Mouse (Mus musculus) thymus, adult 2 months (tissue): ENCODE measurements around the gene Inpp5f. TPM values are rescaled to one million over a fixed set of nuclear protein-coding genes. Genes with fewer than 3 reads are reported as not detected.
A peak's percentile ranks its signal among the peaks of the same experiment; 100 is the strongest.
"Not testable (repeated sequence)": the region's sequence is repeated elsewhere in the genome, so short reads cannot be mapped to it uniquely, and the experiment has no call there.

Experiments used
- DNase-seq: peaks from one replicate; pipeline ENCODE4 v3.0.0; 2021
- H3K27ac ChIP-seq: fragments of 200-500 bp; 2 replicates; pipeline ENCODE4 v1.5.1; 2012; ENCODE audit warnings: low read length, control low read depth; ENCODE audit not compliant: control insufficient read depth, insufficient read depth
- H3K27me3 ChIP-seq: fragments of 200-500 bp; 2 replicates; pipeline ENCODE4 v1.6.1; 2012; ENCODE audit warnings: mild to moderate bottlenecking, low read length, moderate library complexity, mixed read lengths; ENCODE audit not compliant: control insufficient read depth, insufficient read depth
- H3K36me3 ChIP-seq: fragments of 200-500 bp; 2 replicates; pipeline ENCODE4 v1.6.1; 2012; ENCODE audit warnings: mild to moderate bottlenecking, low read length, moderate library complexity; ENCODE audit not compliant: control insufficient read depth, insufficient read depth
- H3K4me1 ChIP-seq: fragments of 200-500 bp; replicated peaks from 2 replicates; pipeline ENCODE4 v1.6.1; 2012; ENCODE audit warnings: low read length; ENCODE audit not compliant: control insufficient read depth, insufficient read depth
- H3K4me3 ChIP-seq: fragments of 200-500 bp; 2 replicates; pipeline ENCODE4 v1.5.1; 2012; ENCODE audit warnings: mild to moderate bottlenecking, low read length, control low read depth, moderate library complexity; ENCODE audit not compliant: control insufficient read depth, insufficient read depth
- CTCF ChIP-seq: fragments of 200-500 bp; IDR thresholded peaks from 2 replicates; pipeline ENCODE4 v1.5.1; 2012; ENCODE audit warnings: mild to moderate bottlenecking, control low read depth, low read length, moderate library complexity, borderline replicate concordance; ENCODE audit not compliant: control insufficient read depth, poor library complexity, insufficient read depth; ENCODE audit errors: extremely low read depth
- POLR2A ChIP-seq: fragments of 200-500 bp; IDR thresholded peaks from 2 replicates; pipeline ENCODE4 v1.6.1; 2012; ENCODE audit warnings: mild to moderate bottlenecking, low read length, control low read depth, moderate library complexity; ENCODE audit not compliant: control insufficient read depth, poor library complexity, insufficient read depth; ENCODE audit errors: extremely low read depth
- WGBS: fragments of 180-500 bp; shearing (Covaris S2); methylation state at CpG from one replicate; pipeline ENCODE4 v1.1.7; 2018; 5-methylcytosine and 5-hydroxymethylcytosine counted together
- polyA plus RNA-seq: library from polyadenylated mRNA; depleted of rRNA; stranded (reverse); fragments of >200 nt; gene quantifications from 2 replicates; pipeline ENCODE4 v1.2.3, GENCODE M21; 2012

The Inpp5f gene
- polyA plus RNA-seq, 1 experiment = 3.8 TPM

DNA sequence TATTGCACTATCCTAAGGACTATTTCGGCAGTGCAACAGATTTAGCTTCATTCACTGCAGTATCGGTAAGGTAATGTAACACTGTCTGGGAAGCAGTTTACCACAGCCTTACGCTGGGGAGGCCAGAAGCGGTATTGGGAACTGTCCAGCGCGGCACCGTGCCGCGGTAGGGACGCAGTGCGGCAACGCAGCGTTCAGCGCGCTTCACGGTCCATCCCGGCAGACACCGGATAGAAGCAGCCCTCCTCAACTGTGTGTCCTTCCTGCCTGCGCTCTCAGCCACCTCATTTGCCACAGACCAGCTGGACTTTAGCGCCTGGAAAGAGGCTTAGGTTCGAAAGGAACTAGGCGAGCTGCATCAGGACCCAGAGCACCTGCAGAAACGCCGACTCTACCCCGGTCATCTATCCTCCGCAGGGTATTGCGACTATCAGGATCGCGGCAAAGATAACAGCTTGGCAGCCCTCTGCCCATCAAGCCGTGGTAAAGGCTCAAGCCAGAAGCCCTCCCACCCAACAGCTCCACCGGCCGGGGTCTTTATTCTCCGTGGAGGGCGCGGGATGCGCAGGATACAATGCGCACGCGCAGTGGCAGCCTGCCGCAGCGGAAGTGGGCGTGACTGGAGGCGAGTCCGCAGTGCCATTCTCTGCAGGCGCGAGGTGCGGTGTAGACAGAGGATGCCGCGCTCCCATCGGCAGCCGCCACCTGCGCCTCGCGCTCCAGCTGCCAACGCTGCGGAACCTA lies 76.9 kb downstream of the Inpp5f start:
- DNase-seq = peak; percentile 78
- no peak for TF ChIP-seq POLR2A
- 0 out of 2 replicates have a peak, but pooled peaks have one; percentile 17 for TF ChIP-seq CTCF
- no peak overlapping the region for H3K27ac ChIP-seq
- 61% methylated on average over 56 of the region's 56 CpGs for WGBS
- H3K4me3 ChIP-seq = peak overlapping the region; percentile 49
- H3K36me3 ChIP-seq = no peaks in the 10 kb centered on the region
- no peaks in the 10 kb centered on the region for H3K27me3 ChIP-seq
- H3K4me1 ChIP-seq = 0 out of 2 replicates have a peak, but pooled peaks cover 2% of the 10 kb centered on the region

DNA sequence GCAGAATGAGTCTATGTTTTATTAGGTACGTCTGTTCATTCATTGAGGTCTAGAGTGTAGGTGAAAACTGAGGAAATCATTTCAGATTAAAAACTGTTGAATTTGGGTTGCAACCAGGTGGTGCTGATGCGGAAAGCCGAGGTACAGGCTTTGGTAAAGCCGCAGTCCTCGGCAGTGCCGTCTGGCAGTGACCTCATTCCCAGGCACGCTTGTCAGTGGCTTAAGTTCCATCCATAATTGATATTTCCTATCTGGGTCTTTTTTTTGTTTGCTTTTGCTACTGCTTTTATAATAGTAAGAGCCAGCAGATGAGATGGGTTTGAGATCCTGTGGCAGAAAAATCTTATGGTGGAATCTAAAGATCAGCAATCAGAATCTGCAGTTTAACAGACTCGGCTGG lies 78.2 kb downstream of the Inpp5f start:
- 96% methylated on average over 8 of the region's 8 CpGs for WGBS
- H3K27ac ChIP-seq = no peak overlapping the region
- DNase-seq = no peak
- no peaks in the 10 kb centered on the region for H3K27me3 ChIP-seq
- 0 out of 2 replicates have a peak, but pooled peaks cover 2% of the 10 kb centered on the region for H3K4me1 ChIP-seq
- H3K36me3 ChIP-seq = peaks cover 2% of the 10 kb centered on the region; the same call in 1 of the 2 replicates
- TF ChIP-seq CTCF (no peak), POLR2A (no peak)
- H3K4me3 ChIP-seq = no peak overlapping the region

DNA sequence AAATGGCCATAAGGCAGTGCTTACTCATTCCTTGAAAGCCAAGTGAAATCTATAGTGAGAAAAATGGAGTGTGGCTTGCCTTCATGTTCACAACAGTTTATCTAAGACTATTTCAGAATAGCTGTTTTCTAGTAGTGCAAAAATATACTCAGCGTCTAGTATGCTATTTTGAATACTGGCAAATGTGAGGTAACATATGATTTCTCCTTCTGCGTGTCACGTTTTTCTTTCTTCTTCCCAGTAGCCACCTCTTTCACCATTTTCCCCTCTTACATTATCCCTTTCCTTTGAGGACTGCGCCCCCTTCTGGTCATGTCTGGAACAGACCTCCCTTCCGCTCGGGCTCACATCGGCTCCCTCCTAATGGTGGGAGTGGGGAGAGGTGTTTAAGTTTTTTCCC lies 78.9 kb downstream of the Inpp5f start:
- peak; percentile 86 for DNase-seq
- Histone ChIP-seq H3K4me1 (0 out of 2 replicates have a peak, but pooled peaks cover 2% of the 10 kb centered on the region), H3K4me3 (no peak overlapping the region), H3K27ac (no peak overlapping the region), H3K36me3 (peaks cover 8% of the 10 kb centered on the region; the same call in 1 of the 2 replicates), H3K27me3 (no peaks in the 10 kb centered on the region)
- TF ChIP-seq CTCF (peak; percentile 75; the same call in 1 of the 2 replicates), POLR2A (no peak)
- whole genome bisulfite sequencing = 3% methylated on average over 7 of the region's 7 CpGs

DNA sequence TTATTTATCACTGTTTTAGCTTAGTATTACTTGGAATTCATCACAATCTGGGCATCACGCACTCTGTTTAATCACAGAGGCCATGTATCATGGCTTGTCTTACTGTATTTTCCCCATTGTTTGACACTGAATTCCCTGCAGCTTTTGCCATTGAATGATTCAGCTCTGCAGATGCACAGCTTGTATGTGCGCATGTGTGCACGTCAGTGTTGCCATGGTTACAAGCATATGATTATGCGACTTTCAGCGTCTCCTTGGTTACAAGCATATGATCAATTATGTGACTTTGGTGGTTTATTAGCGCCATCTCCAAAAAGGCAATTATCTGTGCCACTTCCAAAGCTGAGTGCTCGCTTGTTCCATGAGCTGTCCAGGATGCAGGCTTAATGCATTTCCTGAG lies 79.7 kb downstream of the Inpp5f start:
- Histone ChIP-seq H3K4me3 (no peak overlapping the region), H3K36me3 (peaks cover 8% of the 10 kb centered on the region), H3K27me3 (no peaks in the 10 kb centered on the region), H3K4me1 (0 out of 2 replicates have a peak, but pooled peaks cover 2% of the 10 kb centered on the region), H3K27ac (no peak overlapping the region)
- DNase-seq = no peak
- 80% methylated on average over 7 of the region's 7 CpGs for WGBS
- TF ChIP-seq CTCF (no peak), POLR2A (no peak)

DNA sequence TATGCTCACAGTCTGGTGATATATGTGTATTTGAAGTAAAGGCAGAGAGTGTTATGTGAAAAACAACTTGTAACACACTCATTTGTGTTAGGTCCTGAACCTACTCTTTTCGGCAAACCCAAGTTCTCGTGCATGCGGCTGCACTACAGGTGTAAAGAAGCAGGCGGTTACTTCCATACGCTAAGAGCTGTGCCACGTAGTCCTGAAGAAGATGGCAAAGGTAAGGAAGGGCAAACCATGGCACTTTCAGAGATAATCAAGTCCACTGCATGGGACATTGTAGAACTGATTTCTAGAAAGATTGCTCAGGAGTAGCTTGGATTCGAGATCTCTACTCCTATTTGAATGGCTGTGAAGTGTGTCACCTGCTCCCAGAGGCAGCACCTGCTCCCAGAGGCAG lies 81.0 kb downstream of the Inpp5f start:
- WGBS = 92% methylated on average over 7 of the region's 7 CpGs
- H3K36me3 ChIP-seq = peaks cover 13% of the 10 kb centered on the region

DNA sequence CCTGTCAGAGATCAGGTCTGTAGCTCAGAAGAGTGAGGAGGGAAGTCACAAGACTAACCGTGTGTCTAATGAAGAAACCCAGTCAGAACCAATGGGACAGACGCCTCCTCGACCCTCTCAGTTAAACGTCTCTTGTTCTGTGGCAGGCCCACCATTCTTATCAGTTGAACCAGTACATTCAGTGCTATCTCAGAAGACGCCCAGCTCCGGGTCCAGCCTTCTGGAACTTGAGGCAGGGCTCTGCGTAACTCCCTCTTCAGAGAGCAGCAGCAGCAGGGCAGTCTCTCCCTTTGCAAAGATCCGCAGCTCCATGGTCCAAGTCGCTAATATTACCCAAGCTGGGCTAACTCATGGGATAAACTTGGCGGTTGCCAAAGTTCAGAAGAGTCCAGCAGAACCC lies 83.7 kb downstream of the Inpp5f start:
- DNase-seq = no peak
- H3K27me3 ChIP-seq = no peaks in the 10 kb centered on the region
- H3K27ac ChIP-seq = no peak overlapping the region
- no peaks in the 10 kb centered on the region for H3K4me1 ChIP-seq
- WGBS = 99% methylated on average over 10 of the region's 10 CpGs
- no peak overlapping the region for H3K4me3 ChIP-seq
- peaks cover 34% of the 10 kb centered on the region for H3K36me3 ChIP-seq
- TF ChIP-seq CTCF (no peak), POLR2A (no peak)

More for the DNA sequence above, 81.0 kb downstream of the Inpp5f start:
- no peak overlapping the region for H3K4me3 ChIP-seq
- no peaks in the 10 kb centered on the region for H3K27me3 ChIP-seq
- 0 out of 2 replicates have a peak, but pooled peaks cover 2% of the 10 kb centered on the region for H3K4me1 ChIP-seq
- no peak overlapping the region for H3K27ac ChIP-seq
- no peak for DNase-seq
- TF ChIP-seq CTCF (no peak), POLR2A (no peak)

DNA sequence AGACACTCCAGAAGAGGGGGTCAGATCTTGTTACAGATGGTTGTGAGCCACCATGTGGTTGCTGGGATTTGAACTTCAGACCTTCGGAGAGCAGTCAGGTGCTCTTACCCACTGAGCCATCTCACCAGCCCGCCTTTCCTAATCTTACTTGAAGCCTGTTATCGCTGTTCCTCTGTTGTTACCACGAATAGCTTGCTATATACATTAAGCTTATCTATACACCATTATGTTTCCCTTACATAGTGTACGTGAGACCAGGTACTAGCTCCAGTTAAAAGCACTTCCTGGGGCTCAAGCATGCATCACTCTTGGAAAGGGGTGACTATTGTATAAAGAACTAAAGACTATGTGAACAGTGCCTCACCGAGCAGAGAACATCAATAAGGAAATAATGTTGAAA lies 88.8 kb downstream of the Inpp5f start:
- H3K4me3 ChIP-seq, H3K27ac ChIP-seq, H3K27me3 ChIP-seq, DNase-seq, H3K4me1 ChIP-seq: not testable (repeated sequence)
- peaks cover 72% of the 10 kb centered on the region for H3K36me3 ChIP-seq
- 98% methylated on average over 6 of the region's 6 CpGs for WGBS
